Mouse (Mus musculus): ENCODE measurements around the gene Ogt. TPM values are rescaled to one million over a fixed set of nuclear protein-coding genes. Genes with fewer than 3 reads are reported as not detected.

Gene Ogt
- 180 to 207 TPM (median 197 TPM) in 4 replicates for total RNA-seq (2023; ENCODE audit: inconsistent age)

DNA sequence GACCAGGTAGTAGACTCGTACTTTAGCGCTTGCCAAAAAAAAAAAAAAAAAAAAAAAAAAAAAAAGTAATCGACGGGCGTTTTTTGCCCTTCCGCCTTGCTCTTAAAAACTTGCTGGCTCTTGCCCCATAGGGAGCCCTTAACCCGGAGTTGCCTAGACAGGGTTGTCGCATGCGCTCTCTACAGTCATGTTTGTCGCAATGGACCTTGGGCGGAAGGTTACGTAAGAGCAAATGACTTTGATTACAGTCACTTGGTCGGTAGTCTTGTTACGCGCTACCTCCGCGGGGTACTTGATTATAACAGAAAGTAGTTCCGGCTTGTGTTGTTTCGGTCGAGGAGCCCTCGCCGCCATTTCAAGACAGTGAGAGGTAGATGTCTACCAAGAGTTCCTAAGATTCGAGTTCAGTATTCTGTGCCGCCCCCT, at the start of gene Ogt:
Gene Ogt (plus strand): TSS at position 320 of the 426 bp plus-strand sequence.

GRCm38 (mm10) chrX:101733828-101734319, 94.0 kb downstream of the Ogt start, which contains the start of gene Cxcr3:
Gene Cxcr3 (minus strand): TSS chrX:101734269.

Other genes with a start within 250 kb of the Ogt start
- gene Zmym3, start 219.2 kb upstream of the Ogt start, total RNA-seq (2023; ENCODE audit: inconsistent age): 34.0 to 38.6 TPM (median 36.4 TPM) in 4 replicates
- gene Nono, start 210.7 kb upstream of the Ogt start, total RNA-seq (2023; ENCODE audit: inconsistent age): 196 to 212 TPM (median 205 TPM) in 4 replicates
- 0.75 to 2.2 TPM (median 1.6 TPM) in 4 replicates for gene Itgb1bp2, start 191.0 kb upstream of the Ogt start, total RNA-seq (2023; ENCODE audit: inconsistent age)
- gene Taf1, start 107.3 kb upstream of the Ogt start, total RNA-seq (2023; ENCODE audit: inconsistent age): 54.1 to 59.7 TPM (median 56.4 TPM) in 4 replicates
- gene Cxcr3, start 94.2 kb downstream of the Ogt start, total RNA-seq (2023; ENCODE audit: inconsistent age): 0.39 to 0.78 TPM (median 0.74 TPM) in 3 of 4 replicates, not detected in the other
- not detected in 4 replicates for gene Gm4779, start 154.4 kb downstream of the Ogt start, total RNA-seq (2023; ENCODE audit: inconsistent age)
- not detected in 4 replicates for gene 8030474K03Rik, start 154.6 kb downstream of the Ogt start, total RNA-seq (2023; ENCODE audit: inconsistent age)
- 0.12 to 0.96 TPM (median 0.15 TPM) in 4 replicates for gene Nhsl2, start 209.3 kb downstream of the Ogt start, total RNA-seq (2023; ENCODE audit: inconsistent age)

Data from B cell, adult (primary cell).